Mouse (Mus musculus): ENCODE data around the gene Cyp2j5. TPM values are rescaled to one million over a fixed set of nuclear protein-coding genes. Genes with fewer than 3 reads are reported as not detected.
"Not testable (repeated sequence)": the region's sequence is repeated elsewhere in the genome, so short reads cannot be mapped to it uniquely, and the experiment has no call there.

Gene Cyp2j5
- polyA plus RNA-seq, 1 experiment from 2014 or later = not detected

GRCm38 (mm10) chr4:96622474-96622873 is 41.5 kb downstream of the Cyp2j5 start:
- 88% methylated on average over 1 of the region's 1 CpGs for WGBS
- no peaks in the 10 kb centered on the region for H3K4me1 ChIP-seq (replicated peaks)
- H3K9ac ChIP-seq = no peak overlapping the region
- no peak for ATAC-seq (ENCODE audit: low FRiP score, low read depth)
- no peak overlapping the region for H3K4me2 ChIP-seq
- H3K27ac ChIP-seq (replicated peaks) = no peak overlapping the region
- H3K36me3 ChIP-seq = no peaks in the 10 kb centered on the region
- no peak overlapping the region for H3K4me3 ChIP-seq
- no peaks in the 10 kb centered on the region for H3K9me3 ChIP-seq
- H3K27me3 ChIP-seq = no peaks in the 10 kb centered on the region

- peak overlapping the region; percentile 79 for H3K27ac ChIP-seq (replicated peaks)
- H3K27me3 ChIP-seq = no peaks in the 10 kb centered on the region
- peak overlapping the region; percentile 35 for H3K4me3 ChIP-seq
- WGBS = 23% methylated on average over 4 of the region's 4 CpGs
- no peak overlapping the region for H3K9ac ChIP-seq
- H3K9me3 ChIP-seq = no peaks in the 10 kb centered on the region
- H3K4me1 ChIP-seq (replicated peaks) = peaks cover 11% of the 10 kb centered on the region; the same call in 1 of the 2 replicates
- peak overlapping the region; percentile 64 for H3K4me2 ChIP-seq
- no peaks in the 10 kb centered on the region for H3K36me3 ChIP-seq
- ATAC-seq (ENCODE audit: low FRiP score, low read depth) = peak; percentile 83
Measured at GRCm38 (mm10) chr4:96591791-96592150, 72.2 kb downstream of the Cyp2j5 start.

GRCm38 (mm10) chr4:96590911-96591790 is 72.8 kb downstream of the Cyp2j5 start, which contains the start of gene Cyp2j9:
TSS of gene Cyp2j9 (minus strand) at chr4:96591578.
- Histone ChIP-seq H3K9ac (peak within 1 kb of the TSS; percentile 44), H3K36me3 (no peaks in the 10 kb centered on the region), H3K9me3 (no peaks in the 10 kb centered on the region), H3K4me3 (peak within 1 kb of the TSS; percentile 35), H3K4me1 (replicated peaks) (peaks cover 11% of the 10 kb centered on the region; the same call in 1 of the 2 replicates), H3K27me3 (no peaks in the 10 kb centered on the region), H3K4me2 (peak within 1 kb of the TSS; percentile 64), H3K27ac (replicated peaks) (peak within 1 kb of the TSS; percentile 79)
- peak; percentile 92 for ATAC-seq (ENCODE audit: low FRiP score, low read depth)
- 10% methylated on average over 18 of the region's 18 CpGs for WGBS

GRCm38 (mm10) chr4:96581425-96582088 is 82.4 kb downstream of the Cyp2j5 start:
- Histone ChIP-seq H3K36me3 (no peaks in the 10 kb centered on the region), H3K9ac (no peak overlapping the region), H3K4me1 (replicated peaks) (no peaks in the 10 kb centered on the region), H3K27ac (replicated peaks) (no peak overlapping the region), H3K4me2 (no peak overlapping the region), H3K4me3 (no peak overlapping the region), H3K9me3 (no peaks in the 10 kb centered on the region), H3K27me3 (no peaks in the 10 kb centered on the region)
- 53% methylated on average over 1 of the region's 1 CpGs for WGBS
- ATAC-seq (ENCODE audit: low FRiP score, low read depth) = no peak

GRCm38 (mm10) chr4:96580351-96580750 is 83.6 kb downstream of the Cyp2j5 start:
- not testable (repeated sequence) for ATAC-seq (ENCODE audit: low FRiP score, low read depth); H3K9ac ChIP-seq; H3K36me3 ChIP-seq; H3K27ac ChIP-seq (replicated peaks); H3K4me3 ChIP-seq; H3K9me3 ChIP-seq; H3K4me1 ChIP-seq (replicated peaks); H3K27me3 ChIP-seq; H3K4me2 ChIP-seq
- WGBS = 69% methylated on average over 6 of the region's 6 CpGs

Other genes starting within 250 kb of the Cyp2j5 start
- gene Cyp2j8, start 156.8 kb downstream of the Cyp2j5 start, polyA plus RNA-seq (2015; fragmentation: Nextera tagmentation; extraction: Ambion mirVana) = 0.17 TPM in 1 of 2 replicates, not detected in the other
- gene Cyp2j6, start 110.5 kb downstream of the Cyp2j5 start, polyA plus RNA-seq (2015; fragmentation: Nextera tagmentation; extraction: Ambion mirVana) = 5.2 and 6.2 TPM in 2 replicates
- 8.6 and 9.1 TPM in 2 replicates for gene Cyp2j9, start 72.6 kb downstream of the Cyp2j5 start, polyA plus RNA-seq (2015; fragmentation: Nextera tagmentation; extraction: Ambion mirVana)
- gene Gm12695, start 121.0 kb upstream of the Cyp2j5 start, polyA plus RNA-seq (2015; fragmentation: Nextera tagmentation; extraction: Ambion mirVana) = not detected in 2 replicates

All from hindbrain, embryonic 15.5 days (tissue).